Mouse (Mus musculus) hindbrain, embryonic 12.5 days (tissue): ENCODE results near the gene Spryd3. TPM values are rescaled to one million over a fixed set of nuclear protein-coding genes. Genes with fewer than 3 reads are reported as not detected.

Source experiments
- ATAC-seq: fragments of 200-750 bp; cut with Nextera tagmentation; 2 replicates; pipeline ENCODE4 v1.8.0; 2017; ENCODE audit warnings: moderate TSS enrichment; ENCODE audit not compliant: low FRiP score
- H3K27ac ChIP-seq: fragments of 300-500 bp; sonication (generic); 2 replicates; pipeline ENCODE4 v1.5.1; 2016; ENCODE audit warnings: mild to moderate bottlenecking
- H3K27me3 ChIP-seq: fragments of 300-500 bp; sonication (generic); 2 replicates; pipeline ENCODE4 v1.6.1; 2016; ENCODE audit warnings: mild to moderate bottlenecking
- H3K36me3 ChIP-seq: fragments of 300-500 bp; sonication (generic); 2 replicates; pipeline ENCODE4 v1.6.1; 2016; ENCODE audit warnings: mild to moderate bottlenecking
- H3K4me1 ChIP-seq: fragments of 300-500 bp; sonication (generic); 2 replicates; pipeline ENCODE4 v1.6.1; 2016
- H3K4me2 ChIP-seq: fragments of 300-500 bp; sonication (generic); replicated peaks from 2 replicates; pipeline ENCODE4 v1.6.1; 2016; ENCODE audit warnings: mild to moderate bottlenecking
- H3K4me3 ChIP-seq: fragments of 300-500 bp; sonication (generic); 2 replicates; pipeline ENCODE4 v1.5.1; 2016; ENCODE audit warnings: mild to moderate bottlenecking
- H3K9ac ChIP-seq: fragments of 300-500 bp; sonication (generic); 2 replicates; pipeline ENCODE4 v1.6.1; 2016; ENCODE audit warnings: mild to moderate bottlenecking, moderate library complexity
- H3K9me3 ChIP-seq: fragments of 300-500 bp; sonication (generic); replicated peaks from 2 replicates; pipeline ENCODE4 v1.6.1; 2016; ENCODE audit warnings: mild to moderate bottlenecking
- WGBS: fragments of 180-500 bp; shearing (Covaris S2); methylation state at CpG from one replicate; pipeline ENCODE4 v1.1.7; 2016; 5-methylcytosine and 5-hydroxymethylcytosine counted together
- polyA plus RNA-seq: library from polyadenylated mRNA; unstranded; fragments of >200 nt; fragmentation: Nextera tagmentation; extraction: Ambion mirVana; gene quantifications from 2 replicates; pipeline ENCODE4 v1.2.1, GENCODE M21; 2016

The Spryd3 gene
- polyA plus RNA-seq, 1 experiment from 2014 or later: 28.1 TPM

DNA sequence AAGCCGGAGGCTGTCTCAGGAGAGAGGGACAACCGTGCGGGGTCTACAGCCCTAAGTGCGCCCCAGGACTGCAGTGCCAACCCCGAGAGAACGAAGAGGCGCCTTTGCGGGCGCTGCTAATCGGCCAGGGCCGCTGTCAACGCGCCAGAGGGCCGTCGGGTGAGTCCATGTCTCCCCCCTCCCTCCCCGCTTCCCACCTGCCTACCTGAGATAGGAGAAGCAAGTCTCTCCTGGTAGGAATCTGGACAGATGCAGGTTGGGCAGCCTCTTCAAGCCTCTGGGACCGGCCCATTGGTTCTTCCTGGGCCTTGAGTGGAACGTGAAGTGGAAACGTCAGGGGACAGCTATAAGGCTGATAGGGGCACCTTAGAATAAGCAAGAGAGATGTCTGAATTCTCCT lies 8.7 kb upstream of the Spryd3 start:
- Histone ChIP-seq H3K4me3 (peak overlapping the region; percentile 21), H3K27me3 (peaks cover 42% of the 10 kb centered on the region), H3K27ac (no peak overlapping the region), H3K4me2 (peak overlapping the region; percentile 42), H3K4me1 (peaks cover 7% of the 10 kb centered on the region), H3K9me3 (no peaks in the 10 kb centered on the region), H3K36me3 (no peaks in the 10 kb centered on the region), H3K9ac (0 out of 2 replicates have a peak overlapping the region, but pooled peaks have one; percentile 23)
- ATAC-seq: no peak
- 14% methylated on average over 19 of the region's 19 CpGs for WGBS

DNA sequence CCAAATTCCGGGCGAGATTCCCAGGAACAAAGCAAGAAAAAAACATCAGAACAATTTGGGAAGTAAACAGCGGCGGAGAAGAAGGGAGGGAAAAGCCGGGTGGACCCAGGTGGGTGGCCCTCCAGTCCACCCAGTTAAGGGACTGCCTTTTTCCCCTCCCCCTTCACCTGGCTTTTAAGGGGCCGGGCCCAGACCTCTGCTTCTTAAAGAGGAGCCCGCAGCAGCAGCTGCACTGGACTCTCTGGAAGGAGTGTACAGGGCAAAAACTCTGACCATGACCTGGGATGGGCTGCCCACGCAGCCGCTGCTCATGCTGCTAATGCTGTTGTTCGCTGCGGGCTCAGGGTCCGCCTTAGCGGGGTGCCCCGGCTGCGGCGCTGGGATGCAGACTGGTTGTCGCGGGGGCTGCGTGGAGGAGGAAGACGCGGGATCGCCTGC lies 8.3 kb upstream of the Spryd3 start, which contains the start of gene Igfbp6:
TSS of gene Igfbp6 (plus strand) at position 89 of the 438 bp plus-strand sequence.
- H3K9ac ChIP-seq: 0 out of 2 replicates have a peak within 1 kb of the TSS, but pooled peaks have one; percentile 23
- H3K4me3 ChIP-seq: peak within 1 kb of the TSS; percentile 21
- no peaks in the 10 kb centered on the region for H3K9me3 ChIP-seq
- H3K36me3 ChIP-seq: no peaks in the 10 kb centered on the region
- H3K4me1 ChIP-seq: peaks cover 7% of the 10 kb centered on the region
- peak within 1 kb of the TSS; percentile 42 for H3K4me2 ChIP-seq
- ATAC-seq: no peak
- no peak within 1 kb of the TSS for H3K27ac ChIP-seq
- H3K27me3 ChIP-seq: peaks cover 42% of the 10 kb centered on the region
- 5% methylated on average over 22 of the region's 22 CpGs for WGBS

DNA sequence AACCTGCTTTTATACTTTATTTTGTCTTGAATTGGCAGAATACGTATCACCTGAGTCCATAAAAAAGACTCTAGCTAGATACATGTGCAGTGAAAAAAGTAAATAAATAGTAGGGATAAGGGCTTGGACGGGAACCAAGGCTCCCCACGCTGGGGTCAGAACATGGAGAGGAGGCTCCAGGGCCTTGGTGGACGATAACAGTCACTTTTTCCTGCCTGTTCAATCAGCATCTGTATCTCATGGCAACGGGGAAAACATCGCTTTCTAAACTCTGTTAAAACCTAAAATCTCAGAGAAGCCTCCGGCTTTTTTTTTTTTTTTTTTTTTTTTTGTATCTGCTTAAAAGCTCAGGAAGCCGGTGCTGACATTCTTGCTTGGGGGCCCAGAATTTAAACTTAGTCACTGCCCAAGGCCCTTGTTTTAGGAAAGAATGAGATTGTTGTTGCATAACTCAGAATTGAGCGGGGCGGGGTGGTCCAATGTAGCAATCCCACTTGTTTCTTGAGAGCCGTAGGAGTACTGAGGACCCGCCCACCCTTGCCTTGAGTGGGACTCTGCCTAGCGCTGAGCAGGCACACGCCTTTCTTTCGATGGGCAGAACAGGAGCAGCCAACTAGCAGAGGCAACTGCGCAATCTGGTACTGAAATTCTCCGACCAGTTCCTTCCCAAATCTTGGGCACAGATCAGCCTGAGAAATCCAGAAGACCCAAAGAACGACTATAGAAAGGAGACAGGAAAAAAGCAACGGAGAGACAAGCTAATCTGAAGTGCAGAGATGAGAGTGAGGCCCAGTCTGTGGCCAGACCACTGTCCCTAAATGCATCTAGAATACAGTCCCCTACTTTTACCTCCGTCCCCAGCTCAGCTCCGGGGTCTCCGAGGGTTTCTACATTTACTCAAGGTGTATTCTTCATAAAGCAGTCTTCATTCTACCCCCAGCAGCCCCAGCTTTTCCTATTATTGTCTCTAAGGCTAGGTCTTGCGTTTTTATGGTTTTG lies 7.2 kb upstream of the Spryd3 start:
- H3K36me3 ChIP-seq: no peaks in the 10 kb centered on the region
- 57% methylated on average over 23 of the region's 23 CpGs for WGBS
- H3K4me1 ChIP-seq: peaks cover 7% of the 10 kb centered on the region
- peaks cover 42% of the 10 kb centered on the region for H3K27me3 ChIP-seq
- no peak overlapping the region for H3K4me2 ChIP-seq
- no peak overlapping the region for H3K9ac ChIP-seq
- no peak overlapping the region for H3K27ac ChIP-seq
- no peaks in the 10 kb centered on the region for H3K9me3 ChIP-seq
- H3K4me3 ChIP-seq: no peak overlapping the region
- ATAC-seq: no peak

DNA sequence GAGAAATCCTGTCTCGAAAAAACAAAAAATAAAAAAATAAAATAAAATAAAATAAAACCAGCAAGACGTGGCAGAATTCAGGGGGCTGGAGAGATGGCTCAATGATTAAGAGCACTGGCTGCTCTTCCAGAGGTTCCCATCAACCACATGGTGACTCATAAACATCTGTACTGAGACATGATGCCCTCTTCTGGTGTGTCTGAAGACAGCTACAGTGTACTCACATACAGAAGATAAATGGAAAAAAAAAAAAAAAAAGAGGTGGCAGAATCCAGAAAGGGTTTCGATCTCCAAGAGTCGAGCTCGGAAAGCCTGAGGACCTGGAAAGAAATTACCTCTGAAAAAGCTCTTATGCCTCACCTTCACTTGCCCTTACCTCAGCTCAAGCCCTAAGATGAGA lies 5.1 kb upstream of the Spryd3 start:
- Histone ChIP-seq H3K9me3 (no peaks in the 10 kb centered on the region), H3K27ac (no peak overlapping the region), H3K4me2 (no peak overlapping the region), H3K4me3 (no peak overlapping the region), H3K4me1 (peaks cover 14% of the 10 kb centered on the region), H3K9ac (no peak overlapping the region), H3K36me3 (no peaks in the 10 kb centered on the region), H3K27me3 (peaks cover 41% of the 10 kb centered on the region)
- WGBS: 87% methylated on average over 5 of the region's 5 CpGs
- no peak for ATAC-seq

DNA sequence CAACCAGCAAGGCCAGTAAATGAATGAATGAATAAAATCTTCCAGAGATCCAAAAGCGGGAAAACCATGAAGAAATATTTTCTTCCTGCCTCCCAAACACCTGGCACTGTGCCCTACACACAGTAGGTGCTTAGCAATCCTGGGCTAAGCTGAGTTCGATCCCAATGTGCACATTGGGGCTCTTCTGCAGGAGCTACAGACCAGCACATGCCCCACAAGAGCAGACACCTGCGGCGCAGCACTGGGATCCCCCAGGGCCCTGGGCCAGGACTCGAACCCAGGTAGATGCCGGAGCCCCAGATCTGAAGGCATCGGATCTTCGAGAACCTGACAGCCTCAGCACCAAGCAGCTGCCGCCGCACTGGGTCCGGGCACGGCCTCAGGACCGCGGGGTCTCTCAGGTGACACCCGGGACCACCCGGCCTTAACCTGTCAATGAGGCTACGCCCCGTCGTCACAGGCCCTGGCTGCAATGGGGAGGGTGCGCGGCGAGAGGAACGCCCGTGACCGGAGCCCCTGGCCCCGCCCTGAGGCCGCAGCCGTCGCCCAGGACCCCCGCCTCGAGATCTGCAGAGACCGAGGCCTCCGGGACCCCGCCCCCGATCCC lies 409 bp downstream of the Spryd3 start:
- H3K4me1 ChIP-seq: peaks cover 14% of the 10 kb centered on the region; the same call in 1 of the 2 replicates
- ATAC-seq: peak; percentile 85
- peaks cover 24% of the 10 kb centered on the region for H3K36me3 ChIP-seq
- WGBS: 3% methylated on average over 35 of the region's 35 CpGs
- H3K4me2 ChIP-seq: peak overlapping the region; percentile 59
- peak overlapping the region; percentile 93 for H3K4me3 ChIP-seq
- H3K9ac ChIP-seq: peak overlapping the region; percentile 88
- H3K27ac ChIP-seq: peak overlapping the region; percentile 86
- no peaks in the 10 kb centered on the region for H3K9me3 ChIP-seq
- no peaks in the 10 kb centered on the region for H3K27me3 ChIP-seq

DNA sequence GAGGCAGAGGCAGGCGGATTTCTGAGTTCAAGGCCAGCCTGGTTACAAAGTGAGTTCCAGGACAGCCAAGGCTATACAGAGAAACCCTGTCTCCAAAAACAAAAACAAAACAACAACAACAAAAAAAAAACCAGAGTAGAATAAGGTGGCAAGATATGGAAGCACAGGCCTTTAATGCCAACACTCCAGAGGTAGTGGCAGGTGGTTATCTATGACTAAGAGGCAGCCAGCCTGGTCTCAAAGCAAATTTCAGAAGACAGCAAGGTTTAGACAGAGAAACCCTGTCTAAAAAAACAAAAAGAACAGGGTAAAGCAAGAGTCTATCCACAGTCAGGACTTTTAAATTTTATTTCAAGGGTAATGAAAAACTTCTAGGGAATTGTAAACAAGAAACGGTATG lies 1.3 kb downstream of the Spryd3 start:
- WGBS: 90% methylated on average over 2 of the region's 2 CpGs
- Histone ChIP-seq H3K4me1 (peaks cover 14% of the 10 kb centered on the region; the same call in 1 of the 2 replicates), H3K9ac (no peak overlapping the region), H3K27ac (no peak overlapping the region), H3K27me3 (no peaks in the 10 kb centered on the region), H3K9me3 (no peaks in the 10 kb centered on the region), H3K4me3 (no peak overlapping the region), H3K36me3 (peaks cover 33% of the 10 kb centered on the region), H3K4me2 (peak overlapping the region; percentile 59; the same call in 1 of the 2 replicates)
- ATAC-seq: no peak

DNA sequence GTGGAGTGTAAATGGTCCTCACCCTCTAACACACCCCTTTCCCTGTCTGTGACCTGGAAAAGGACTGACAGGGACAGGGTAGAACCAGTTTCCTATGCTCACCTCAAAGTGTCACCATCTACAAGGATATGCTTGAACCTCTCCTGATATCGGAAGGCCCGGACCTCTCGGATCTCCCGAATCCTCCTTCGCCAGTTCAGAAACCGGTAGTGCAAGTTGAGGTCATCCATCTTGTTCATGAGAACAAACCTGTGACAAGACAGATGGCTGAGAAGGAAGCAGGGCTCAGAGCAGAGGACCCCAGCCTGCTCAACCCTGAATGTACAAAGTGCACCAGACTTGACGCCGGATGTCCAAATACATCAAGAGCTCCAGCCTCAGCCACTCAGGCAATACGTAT lies 2.7 kb downstream of the Spryd3 start:
- peaks cover 14% of the 10 kb centered on the region; the same call in 1 of the 2 replicates for H3K4me1 ChIP-seq
- H3K27me3 ChIP-seq: no peaks in the 10 kb centered on the region
- H3K9me3 ChIP-seq: no peaks in the 10 kb centered on the region
- H3K36me3 ChIP-seq: peaks cover 45% of the 10 kb centered on the region
- H3K27ac ChIP-seq: no peak overlapping the region
- H3K4me2 ChIP-seq: no peak overlapping the region
- no peak overlapping the region for H3K9ac ChIP-seq
- no peak for ATAC-seq
- no peak overlapping the region for H3K4me3 ChIP-seq
- WGBS: 86% methylated on average over 9 of the region's 9 CpGs

DNA sequence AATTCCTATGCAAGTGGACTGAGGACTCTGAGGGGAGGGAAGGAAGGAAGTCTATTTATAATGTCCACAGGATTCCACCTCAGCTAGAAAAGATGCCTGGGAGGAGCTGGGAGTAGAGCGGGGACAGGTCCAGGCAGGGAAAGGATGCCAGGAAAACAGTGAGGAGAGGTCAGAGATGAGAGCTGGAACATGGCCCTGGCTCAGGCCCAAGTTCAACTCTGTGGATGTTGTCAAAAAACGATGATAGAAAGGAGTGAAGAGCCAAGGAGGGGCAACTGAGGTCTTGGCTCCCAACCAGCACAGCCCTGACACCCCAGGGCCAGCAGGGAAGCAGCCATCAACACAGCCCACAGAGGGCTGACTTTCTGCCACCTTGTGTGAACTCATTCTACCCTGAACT lies 9.7 kb downstream of the Spryd3 start:
- Histone ChIP-seq H3K9ac (no peak overlapping the region), H3K36me3 (peaks cover 86% of the 10 kb centered on the region), H3K27ac (no peak overlapping the region), H3K27me3 (no peaks in the 10 kb centered on the region), H3K4me3 (no peak overlapping the region), H3K4me2 (no peak overlapping the region), H3K9me3 (no peaks in the 10 kb centered on the region), H3K4me1 (no peaks in the 10 kb centered on the region)
- ATAC-seq: no peak
- WGBS: 83% methylated on average over 2 of the region's 2 CpGs

DNA sequence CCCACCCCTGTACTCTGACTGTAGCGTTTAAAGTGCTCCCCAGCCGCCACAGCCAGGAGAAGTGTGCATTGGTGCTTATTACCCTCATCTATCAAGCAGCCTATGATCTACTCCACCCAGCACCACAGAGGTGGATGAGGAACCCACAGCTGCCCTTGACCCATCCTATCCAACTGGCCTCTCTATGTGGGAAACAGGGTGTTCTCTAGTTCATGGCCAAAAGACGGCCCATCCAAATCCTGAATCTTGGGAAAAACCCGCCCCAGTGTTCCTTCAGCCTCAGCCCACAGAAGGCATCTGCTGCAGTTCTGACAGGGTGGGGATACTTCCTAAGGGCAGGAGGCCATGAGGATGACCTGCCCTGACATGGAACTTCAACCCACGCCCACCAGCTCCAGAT lies 15.5 kb downstream of the Spryd3 start:
- Histone ChIP-seq H3K27me3 (no peaks in the 10 kb centered on the region), H3K9ac (no peak overlapping the region), H3K4me2 (no peak overlapping the region), H3K4me1 (no peaks in the 10 kb centered on the region), H3K9me3 (no peaks in the 10 kb centered on the region), H3K4me3 (no peak overlapping the region), H3K27ac (no peak overlapping the region), H3K36me3 (peaks cover 90% of the 10 kb centered on the region)
- WGBS: 82% methylated on average over 5 of the region's 5 CpGs
- ATAC-seq: no peak

DNA sequence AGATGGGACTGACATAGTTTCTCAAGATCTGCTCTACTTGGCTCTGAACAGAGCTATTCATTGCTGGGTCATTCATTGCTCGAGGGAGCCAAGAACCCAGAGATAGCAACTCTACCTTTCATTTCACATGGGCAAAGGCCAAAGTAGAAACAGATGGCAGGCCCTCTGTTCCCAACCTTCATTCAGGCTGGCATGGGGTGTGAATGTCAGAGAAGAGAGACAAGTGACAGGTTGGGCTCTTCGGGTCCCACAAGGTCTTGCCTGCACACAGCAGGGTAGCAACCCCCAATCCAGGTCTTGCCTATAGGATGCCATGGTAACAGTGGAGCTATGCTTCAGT lies 16.2 kb downstream of the Spryd3 start:
- Histone ChIP-seq H3K36me3 (peaks cover 87% of the 10 kb centered on the region), H3K4me2 (no peak overlapping the region), H3K27ac (no peak overlapping the region), H3K4me3 (no peak overlapping the region), H3K4me1 (no peaks in the 10 kb centered on the region), H3K27me3 (no peaks in the 10 kb centered on the region), H3K9ac (no peak overlapping the region), H3K9me3 (no peaks in the 10 kb centered on the region)
- WGBS: 85% methylated on average over 2 of the region's 2 CpGs
- no peak for ATAC-seq

DNA sequence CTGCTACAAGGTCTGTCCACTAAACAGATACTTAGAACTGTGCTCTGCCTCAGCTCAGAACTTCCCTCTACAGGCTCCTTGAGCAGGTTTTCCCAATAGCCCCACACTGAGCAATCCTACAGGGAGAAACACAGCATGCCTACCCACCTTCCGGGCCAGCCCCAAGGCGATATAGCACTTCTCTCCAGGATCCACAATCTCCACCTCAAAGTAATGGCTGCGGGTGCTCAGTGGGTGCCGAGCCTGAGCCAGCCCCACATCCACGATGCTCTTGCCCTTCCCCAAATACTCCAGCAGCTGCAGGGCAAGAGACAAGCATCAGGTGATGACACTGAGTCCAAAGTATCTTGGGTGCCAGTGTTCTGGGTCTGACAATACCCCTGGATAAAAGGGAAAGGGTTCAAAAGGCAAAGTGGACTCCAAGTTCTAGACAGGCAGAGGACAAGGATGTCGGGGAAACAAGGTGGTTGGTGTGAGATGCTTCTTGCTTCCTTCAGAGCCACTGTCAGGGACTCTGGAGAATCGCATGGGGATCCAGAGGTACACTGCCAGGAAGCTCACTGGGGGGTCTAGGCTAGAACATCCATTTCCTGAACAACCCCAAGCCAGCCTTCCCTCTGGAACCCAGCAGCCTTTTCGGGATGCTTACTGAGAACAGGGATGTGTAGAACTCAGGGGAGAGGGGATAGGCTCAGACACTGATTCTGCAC lies 16.8 kb downstream of the Spryd3 start:
- no peak overlapping the region for H3K4me2 ChIP-seq
- no peak for ATAC-seq
- H3K4me1 ChIP-seq: no peaks in the 10 kb centered on the region
- WGBS: 76% methylated on average over 8 of the region's 8 CpGs
- H3K27ac ChIP-seq: no peak overlapping the region
- H3K36me3 ChIP-seq: peaks cover 82% of the 10 kb centered on the region
- no peaks in the 10 kb centered on the region for H3K9me3 ChIP-seq
- no peaks in the 10 kb centered on the region for H3K27me3 ChIP-seq
- no peak overlapping the region for H3K4me3 ChIP-seq
- no peak overlapping the region for H3K9ac ChIP-seq

DNA sequence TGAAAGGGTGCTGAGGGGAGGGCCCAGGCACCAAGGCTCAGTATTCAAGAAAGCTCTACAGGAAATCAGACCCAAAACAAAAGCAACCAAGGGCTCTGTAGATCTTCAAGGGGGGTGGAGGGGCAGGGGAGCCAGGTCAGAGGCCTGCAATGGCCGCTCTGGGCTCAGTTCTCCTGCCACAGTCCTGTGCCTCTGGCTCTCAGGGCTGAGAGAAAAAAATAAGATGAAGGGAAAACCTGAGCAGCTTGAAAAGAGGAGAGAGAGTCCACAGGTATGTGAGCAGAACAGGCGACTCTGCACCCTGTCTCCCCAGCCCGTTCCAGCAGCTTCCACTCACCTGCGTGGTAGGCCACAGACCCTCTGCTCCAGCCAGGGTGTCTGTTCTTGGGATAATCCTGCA lies 17.4 kb downstream of the Spryd3 start:
- H3K4me1 ChIP-seq: no peaks in the 10 kb centered on the region
- WGBS: 87% methylated on average over 4 of the region's 4 CpGs
- peaks cover 81% of the 10 kb centered on the region for H3K36me3 ChIP-seq
- no peaks in the 10 kb centered on the region for H3K9me3 ChIP-seq
- no peak overlapping the region for H3K27ac ChIP-seq
- no peak overlapping the region for H3K4me2 ChIP-seq
- no peaks in the 10 kb centered on the region for H3K27me3 ChIP-seq
- no peak for ATAC-seq
- no peak overlapping the region for H3K4me3 ChIP-seq
- no peak overlapping the region for H3K9ac ChIP-seq
